Mouse (Mus musculus): ENCODE data around the gene Psma3. TPM values are rescaled to one million over a fixed set of nuclear protein-coding genes. Genes with fewer than 3 reads are reported as not detected.

The Psma3 gene
- polyA plus RNA-seq, 1 experiment from 2014 or later: 652 TPM

- 46% methylated on average over 8 of the region's 8 CpGs for WGBS
- peak overlapping the region; percentile 77; the same call in 1 of the 2 replicates for H3K9ac ChIP-seq (ENCODE audit: low read length)
- no peak overlapping the region; the same call in 1 of the 2 replicates for H3K27ac ChIP-seq (replicated peaks; ENCODE audit: low read depth, low read length)
- H3K36me3 ChIP-seq (ENCODE audit: control insufficient read depth, insufficient read depth, low read length): no peaks in the 10 kb centered on the region
- H3K4me3 ChIP-seq (ENCODE audit: low read depth, low read length): peak overlapping the region; percentile 51
- no peaks in the 10 kb centered on the region for H3K4me1 ChIP-seq (ENCODE audit: control insufficient read depth, insufficient read depth, low read length)
- no peaks in the 10 kb centered on the region for H3K27me3 ChIP-seq (ENCODE audit: control insufficient read depth, insufficient read depth, low read length)
- DNase-seq (ENCODE audit: low spot score) (no peak), ATAC-seq (ENCODE audit: insufficient number of reproducible peaks, low FRiP score, low TSS enrichment, low read depth) (no peak)
- no peaks in the 10 kb centered on the region for H3K9me3 ChIP-seq (ENCODE audit: control insufficient read depth, low read length)
- H3K4me2 ChIP-seq (ENCODE audit: low read depth, severe bottlenecking): peak overlapping the region; percentile 59
Observed at GRCm38 (mm10) chr12:70967581-70967980, 6.8 kb upstream of the Psma3 start.

- DNase-seq (ENCODE audit: low spot score): peak; percentile 87
- H3K4me1 ChIP-seq (ENCODE audit: control insufficient read depth, insufficient read depth, low read length): no peaks in the 10 kb centered on the region
- peak overlapping the region; percentile 77 for H3K9ac ChIP-seq (ENCODE audit: low read length)
- H3K27me3 ChIP-seq (ENCODE audit: control insufficient read depth, insufficient read depth, low read length): no peaks in the 10 kb centered on the region
- peak overlapping the region; percentile 59 for H3K4me2 ChIP-seq (ENCODE audit: low read depth, severe bottlenecking)
- peak overlapping the region; percentile 51 for H3K4me3 ChIP-seq (ENCODE audit: low read depth, low read length)
- no peaks in the 10 kb centered on the region for H3K9me3 ChIP-seq (ENCODE audit: control insufficient read depth, low read length)
- peak; percentile 81 for ATAC-seq (ENCODE audit: insufficient number of reproducible peaks, low FRiP score, low TSS enrichment, low read depth)
- under 1% methylated on average over 35 of the region's 35 CpGs for WGBS
- peak overlapping the region; percentile 78 for H3K27ac ChIP-seq (replicated peaks; ENCODE audit: low read depth, low read length)
- H3K36me3 ChIP-seq (ENCODE audit: control insufficient read depth, insufficient read depth, low read length): no peaks in the 10 kb centered on the region
Observed at GRCm38 (mm10) chr12:70968141-70968790, 6.2 kb upstream of the Psma3 start.

- WGBS: 3% methylated on average over 15 of the region's 15 CpGs
- Histone ChIP-seq H3K4me2 (ENCODE audit: low read depth, severe bottlenecking) (peak overlapping the region; percentile 59), H3K27me3 (ENCODE audit: control insufficient read depth, insufficient read depth, low read length) (no peaks in the 10 kb centered on the region), H3K27ac (replicated peaks; ENCODE audit: low read depth, low read length) (peak overlapping the region; percentile 78), H3K4me3 (ENCODE audit: low read depth, low read length) (peak overlapping the region; percentile 51), H3K9ac (ENCODE audit: low read length) (peak overlapping the region; percentile 77), H3K36me3 (ENCODE audit: control insufficient read depth, insufficient read depth, low read length) (no peaks in the 10 kb centered on the region), H3K9me3 (ENCODE audit: control insufficient read depth, low read length) (no peaks in the 10 kb centered on the region), H3K4me1 (ENCODE audit: control insufficient read depth, insufficient read depth, low read length) (no peaks in the 10 kb centered on the region)
- ATAC-seq (ENCODE audit: insufficient number of reproducible peaks, low FRiP score, low TSS enrichment, low read depth) (peak; percentile 59; the same call in 1 of the 2 replicates), DNase-seq (ENCODE audit: low spot score) (peak; percentile 94)
Observed at GRCm38 (mm10) chr12:70968791-70969307, 5.6 kb upstream of the Psma3 start.

- Histone ChIP-seq H3K36me3 (ENCODE audit: control insufficient read depth, insufficient read depth, low read length) (no peaks in the 10 kb centered on the region), H3K27me3 (ENCODE audit: control insufficient read depth, insufficient read depth, low read length) (no peaks in the 10 kb centered on the region), H3K9ac (ENCODE audit: low read length) (no peak overlapping the region), H3K4me3 (ENCODE audit: low read depth, low read length) (peak overlapping the region; percentile 28; the same call in 1 of the 2 replicates), H3K4me1 (ENCODE audit: control insufficient read depth, insufficient read depth, low read length) (no peaks in the 10 kb centered on the region), H3K27ac (replicated peaks; ENCODE audit: low read depth, low read length) (no peak overlapping the region), H3K9me3 (ENCODE audit: control insufficient read depth, low read length) (no peaks in the 10 kb centered on the region), H3K4me2 (ENCODE audit: low read depth, severe bottlenecking) (peak overlapping the region; percentile 39)
- WGBS: 5% methylated on average over 17 of the region's 17 CpGs
- DNase-seq (ENCODE audit: low spot score) (peak; percentile 78), ATAC-seq (ENCODE audit: insufficient number of reproducible peaks, low FRiP score, low TSS enrichment, low read depth) (no peak)
Observed at GRCm38 (mm10) chr12:70969485-70970184, 4.8 kb upstream of the Psma3 start.

GRCm38 (mm10) chr12:70973831-70974230 lies 590 bp upstream of the Psma3 start:
- Histone ChIP-seq H3K27ac (replicated peaks; ENCODE audit: low read depth, low read length) (no peak overlapping the region), H3K4me1 (ENCODE audit: control insufficient read depth, insufficient read depth, low read length) (peaks cover 3% of the 10 kb centered on the region; the same call in 1 of the 2 replicates), H3K4me2 (ENCODE audit: low read depth, severe bottlenecking) (no peak overlapping the region), H3K4me3 (ENCODE audit: low read depth, low read length) (no peak overlapping the region), H3K9ac (ENCODE audit: low read length) (no peak overlapping the region), H3K36me3 (ENCODE audit: control insufficient read depth, insufficient read depth, low read length) (no peaks in the 10 kb centered on the region; the same call in 1 of the 2 replicates), H3K27me3 (ENCODE audit: control insufficient read depth, insufficient read depth, low read length) (no peaks in the 10 kb centered on the region), H3K9me3 (ENCODE audit: control insufficient read depth, low read length) (no peaks in the 10 kb centered on the region)
- DNase-seq (ENCODE audit: low spot score) (no peak), ATAC-seq (ENCODE audit: insufficient number of reproducible peaks, low FRiP score, low TSS enrichment, low read depth) (no peak)
- WGBS: 82% methylated on average over 4 of the region's 4 CpGs

- H3K9me3 ChIP-seq (ENCODE audit: control insufficient read depth, low read length): no peaks in the 10 kb centered on the region
- H3K4me3 ChIP-seq (ENCODE audit: low read depth, low read length): peak overlapping the region; percentile 86
- peaks cover 3% of the 10 kb centered on the region; the same call in 1 of the 2 replicates for H3K4me1 ChIP-seq (ENCODE audit: control insufficient read depth, insufficient read depth, low read length)
- ATAC-seq (ENCODE audit: insufficient number of reproducible peaks, low FRiP score, low TSS enrichment, low read depth) (no peak), DNase-seq (ENCODE audit: low spot score) (peak; percentile 49)
- H3K36me3 ChIP-seq (ENCODE audit: control insufficient read depth, insufficient read depth, low read length): peaks cover 11% of the 10 kb centered on the region; the same call in 1 of the 2 replicates
- H3K4me2 ChIP-seq (ENCODE audit: low read depth, severe bottlenecking): peak overlapping the region; percentile 66
- WGBS: 22% methylated on average over 10 of the region's 10 CpGs
- peak overlapping the region; percentile 93; the same call in 1 of the 2 replicates for H3K27ac ChIP-seq (replicated peaks; ENCODE audit: low read depth, low read length)
- peak overlapping the region; percentile 93 for H3K9ac ChIP-seq (ENCODE audit: low read length)
- H3K27me3 ChIP-seq (ENCODE audit: control insufficient read depth, insufficient read depth, low read length): no peaks in the 10 kb centered on the region
Observed at GRCm38 (mm10) chr12:70975406-70975805, 985 bp downstream of the Psma3 start.

GRCm38 (mm10) chr12:70975891-70976290 lies 1.5 kb downstream of the Psma3 start:
- peaks cover 11% of the 10 kb centered on the region; the same call in 1 of the 2 replicates for H3K36me3 ChIP-seq (ENCODE audit: control insufficient read depth, insufficient read depth, low read length)
- DNase-seq (ENCODE audit: low spot score): no peak
- no peak for ATAC-seq (ENCODE audit: insufficient number of reproducible peaks, low FRiP score, low TSS enrichment, low read depth)
- 76% methylated on average over 3 of the region's 3 CpGs for WGBS
- peak overlapping the region; percentile 66 for H3K4me2 ChIP-seq (ENCODE audit: low read depth, severe bottlenecking)
- peaks cover 3% of the 10 kb centered on the region; the same call in 1 of the 2 replicates for H3K4me1 ChIP-seq (ENCODE audit: control insufficient read depth, insufficient read depth, low read length)
- H3K9ac ChIP-seq (ENCODE audit: low read length): no peak overlapping the region
- peak overlapping the region; percentile 86; the same call in 1 of the 2 replicates for H3K4me3 ChIP-seq (ENCODE audit: low read depth, low read length)
- H3K27ac ChIP-seq (replicated peaks; ENCODE audit: low read depth, low read length): no peak overlapping the region
- H3K27me3 ChIP-seq (ENCODE audit: control insufficient read depth, insufficient read depth, low read length): no peaks in the 10 kb centered on the region
- H3K9me3 ChIP-seq (ENCODE audit: control insufficient read depth, low read length): no peaks in the 10 kb centered on the region

GRCm38 (mm10) chr12:70978345-70978744 lies 3.9 kb downstream of the Psma3 start:
- Histone ChIP-seq H3K36me3 (ENCODE audit: control insufficient read depth, insufficient read depth, low read length) (peaks cover 11% of the 10 kb centered on the region; the same call in 1 of the 2 replicates), H3K4me1 (ENCODE audit: control insufficient read depth, insufficient read depth, low read length) (peaks cover 3% of the 10 kb centered on the region; the same call in 1 of the 2 replicates), H3K9ac (ENCODE audit: low read length) (no peak overlapping the region), H3K27ac (replicated peaks; ENCODE audit: low read depth, low read length) (no peak overlapping the region), H3K4me3 (ENCODE audit: low read depth, low read length) (no peak overlapping the region), H3K27me3 (ENCODE audit: control insufficient read depth, insufficient read depth, low read length) (no peaks in the 10 kb centered on the region), H3K9me3 (ENCODE audit: control insufficient read depth, low read length) (no peaks in the 10 kb centered on the region), H3K4me2 (ENCODE audit: low read depth, severe bottlenecking) (no peak overlapping the region)
- ATAC-seq (ENCODE audit: insufficient number of reproducible peaks, low FRiP score, low TSS enrichment, low read depth): no peak
- no peak for DNase-seq (ENCODE audit: low spot score)
- WGBS: 89% methylated on average over 7 of the region's 7 CpGs

All from limb, embryonic 11.5 days (tissue).